Mouse (Mus musculus): ENCODE results near the gene Chst11. TPM values are rescaled to one million over a fixed set of nuclear protein-coding genes. Genes with fewer than 3 reads are reported as not detected.

Chst11 gene
- total and polyA plus RNA-seq, 3 experiments, result 3.1 to 10.6 TPM; not detected in 1

- TF ChIP-seq GABPA (IDR thresholded peaks at IDR 0.05; ENCODE audit: low read depth, low read length), result no peak
- TF ChIP-seq E2F4 (IDR thresholded peaks at IDR 0.05; ENCODE audit: borderline replicate concordance, low read depth, low read length), result no peak
- TF ChIP-seq RCOR1 (IDR thresholded peaks at IDR 0.05; ENCODE audit: low read depth, low read length), result no peak; the same call in 1 of the 2 replicates
- TF ChIP-seq TBP (IDR thresholded peaks at IDR 0.05; ENCODE audit: low read depth, low read length), result no peak
- TF ChIP-seq ZC3H11A (IDR thresholded peaks at IDR 0.05; ENCODE audit: low read depth, low read length), result no peak
- TF ChIP-seq SMC3 (IDR thresholded peaks at IDR 0.05; ENCODE audit: low read depth, low read length), result no peak
These were observed 6.6 kb downstream of the Chst11 start (continued) for GRCm38 (mm10) chr10:82991756-82992519.

GRCm38 (mm10) chr10:82994284-82994683 is 9.0 kb downstream of the Chst11 start:
- H3K27ac ChIP-seq (ENCODE audit: control insufficient read depth, low read depth, low read length), result no peak overlapping the region
- H3K9me3 ChIP-seq (replicated peaks; ENCODE audit: insufficient read depth, low read length), result no peaks in the 10 kb centered on the region
- H3K4me3 ChIP-seq (ENCODE audit: control insufficient read depth in 1 of 2, insufficient read depth in 1 of 2, low read depth in 2 of 2, low read length in 2 of 2), result no peak overlapping the region
- TF ChIP-seq GATA1 (IDR thresholded peaks at IDR 0.05; ENCODE audit: low read depth, low read length) (peak; percentile 54), CHD2 (IDR thresholded peaks at IDR 0.05; ENCODE audit: low read length) (no peak), TCF12 (IDR thresholded peaks at IDR 0.05; ENCODE audit: low read depth, low read length) (0 out of 2 replicates have a peak, but pooled peaks have one; percentile 9), ZKSCAN1 (IDR thresholded peaks at IDR 0.05; ENCODE audit: low read depth, low read length) (no peak), CTCF (IDR thresholded peaks at IDR 0.05 in 2 of 3, conservative IDR thresholded peaks at IDR 0.05 in 1 of 3; ENCODE audit: control insufficient read depth in 1 of 3, insufficient read depth in 1 of 3, low read depth in 2 of 3, low read length in 3 of 3, poor library complexity in 1 of 3, severe bottlenecking in 1 of 3) (no peak), E2F4 (IDR thresholded peaks at IDR 0.05; ENCODE audit: borderline replicate concordance, low read depth, low read length) (no peak), RCOR1 (IDR thresholded peaks at IDR 0.05; ENCODE audit: low read depth, low read length) (no peak), MEF2A (IDR thresholded peaks at IDR 0.05; ENCODE audit: extremely low read depth, insufficient replicate concordance, low read depth, low read length, poor library complexity, severe bottlenecking) (no peak), GABPA (IDR thresholded peaks at IDR 0.05; ENCODE audit: low read depth, low read length) (no peak), POLR2A (IDR thresholded peaks at IDR 0.05; ENCODE audit: control insufficient read depth in 1 of 2, insufficient read depth in 1 of 2, low read depth in 1 of 2, low read length in 2 of 2, poor library complexity in 1 of 2) (no peak), TAL1 (IDR thresholded peaks at IDR 0.05; ENCODE audit: low read length) (peak; percentile 65)
- H3K36me3 ChIP-seq (ENCODE audit: control insufficient read depth in 1 of 2, insufficient read depth in 2 of 2, low read length in 2 of 2), result peaks cover 0 to 25% of the 10 kb centered on the region in 2 experiments; a peak in 2 of 4 replicates
- peaks cover 12 to 28% of the 10 kb centered on the region in 2 experiments for H3K4me1 ChIP-seq (ENCODE audit: control insufficient read depth in 1 of 2, insufficient read depth in 2 of 2, low read length in 2 of 2)
- peak; percentile 59 for DNase-seq (ENCODE audit: low read depth, low spot score)
- H3K79me2 ChIP-seq (ENCODE audit: control insufficient read depth, insufficient read depth, low read length, poor library complexity), result no peaks in the 10 kb centered on the region; the same call in 1 of the 2 replicates
- no peak overlapping the region for H3K9ac ChIP-seq (ENCODE audit: control insufficient read depth, low read depth, low read length, poor library complexity, severe bottlenecking)
- no peaks in the 10 kb centered on the region for H3K27me3 ChIP-seq (ENCODE audit: control insufficient read depth in 1 of 2, insufficient read depth in 2 of 2, low read length in 2 of 2)

GRCm38 (mm10) chr10:82997460-82997859 is 12.2 kb downstream of the Chst11 start:
- Histone ChIP-seq H3K36me3 (ENCODE audit: control insufficient read depth in 1 of 2, insufficient read depth in 2 of 2, low read length in 2 of 2) (peaks cover 0 to 7% of the 10 kb centered on the region in 2 experiments; a peak in 2 of 4 replicates), H3K27ac (ENCODE audit: control insufficient read depth, low read depth, low read length) (no peak overlapping the region), H3K4me3 (ENCODE audit: control insufficient read depth in 1 of 2, insufficient read depth in 1 of 2, low read depth in 2 of 2, low read length in 2 of 2) (no peak overlapping the region), H3K9ac (ENCODE audit: control insufficient read depth, low read depth, low read length, poor library complexity, severe bottlenecking) (no peak overlapping the region), H3K4me1 (ENCODE audit: control insufficient read depth in 1 of 2, insufficient read depth in 2 of 2, low read length in 2 of 2) (peaks cover 3 to 16% of the 10 kb centered on the region in 2 experiments; a peak in 3 of 4 replicates), H3K9me3 (replicated peaks; ENCODE audit: insufficient read depth, low read length) (no peaks in the 10 kb centered on the region), H3K79me2 (ENCODE audit: control insufficient read depth, insufficient read depth, low read length, poor library complexity) (no peaks in the 10 kb centered on the region), H3K27me3 (ENCODE audit: control insufficient read depth in 1 of 2, insufficient read depth in 2 of 2, low read length in 2 of 2) (no peaks in the 10 kb centered on the region)
- no peak for TF ChIP-seq ELF1 (IDR thresholded peaks at IDR 0.05; ENCODE audit: low read depth, low read length)
- TF ChIP-seq MYB (IDR thresholded peaks at IDR 0.05; ENCODE audit: low read depth, low read length), result no peak
- TF ChIP-seq CHD2 (IDR thresholded peaks at IDR 0.05; ENCODE audit: low read length), result no peak
- no peak for TF ChIP-seq SMC3 (IDR thresholded peaks at IDR 0.05; ENCODE audit: low read depth, low read length)
- TF ChIP-seq RAD21 (IDR thresholded peaks at IDR 0.05; ENCODE audit: low read depth, low read length), result no peak
- TF ChIP-seq EP300 (IDR thresholded peaks at IDR 0.05; ENCODE audit: low read depth in 1 of 2, low read length in 2 of 2), result no peak
- TF ChIP-seq TAL1 (IDR thresholded peaks at IDR 0.05; ENCODE audit: low read length), result no peak
- no peak for TF ChIP-seq GABPA (IDR thresholded peaks at IDR 0.05; ENCODE audit: low read depth, low read length)
- no peak for TF ChIP-seq POLR2A (IDR thresholded peaks at IDR 0.05; ENCODE audit: control insufficient read depth in 1 of 2, insufficient read depth in 1 of 2, low read depth in 1 of 2, low read length in 2 of 2, poor library complexity in 1 of 2)
- no peak for TF ChIP-seq MAX (IDR thresholded peaks at IDR 0.05; ENCODE audit: low read length)
- TF ChIP-seq POLR2AphosphoS2 (IDR thresholded peaks at IDR 0.05; ENCODE audit: low read length), result no peak
- no peak for TF ChIP-seq CHD1 (IDR thresholded peaks at IDR 0.05; ENCODE audit: low read depth, low read length)
- no peak for TF ChIP-seq NELFE (IDR thresholded peaks at IDR 0.05; ENCODE audit: low read depth, low read length)
- no peak for DNase-seq (ENCODE audit: low read depth, low spot score)
